Comparison of ENCODE assay signal across 22 mouse cellular contexts in the genomic region with DNA sequence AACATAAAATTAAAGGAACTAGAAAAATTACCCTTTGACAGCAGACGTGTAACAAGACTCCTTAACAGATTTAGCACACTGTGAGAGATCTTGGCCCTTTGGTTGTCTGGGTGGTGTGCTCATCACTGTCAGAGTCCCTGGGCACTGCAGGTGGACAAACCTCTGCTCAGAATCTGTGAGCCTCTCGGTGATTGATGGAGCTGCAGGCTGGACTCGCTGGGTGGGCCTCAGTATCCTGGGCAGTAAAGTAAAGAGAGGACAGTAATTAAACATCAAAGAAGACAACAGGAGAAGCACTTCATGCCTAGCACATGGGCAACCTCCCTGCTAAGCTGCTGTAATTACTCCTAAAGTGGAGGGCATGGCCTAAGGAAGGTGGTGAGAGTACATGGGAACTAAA.
DNase-seq lines count a peak whose midpoint lies in the region; ATAC-seq lines count a peak whose summit lies in the region.
"Had no signal": no experiment of that assay in that cellular context is flagged by ENCODE, and none has a peak within 500 bp of the region (broad histone marks: within the 10 kb centered on the region; RNA-seq: fewer than 3 reads in every experiment).

No protein-coding gene starts in this region.

- H3K27ac ChIP-seq in intestine, embryonic 14.5 days (ENCODE audit: low read depth) = no peak overlapping the region
- no peak overlapping the region for H3K27ac ChIP-seq in intestine, embryonic 16.5 days (ENCODE audit: low read length)
- H3K27ac ChIP-seq in kidney, embryonic 16.5 days (ENCODE audit: low read length) = no peak overlapping the region
- no peak overlapping the region for H3K27ac ChIP-seq in limb, embryonic 10.5 days
- H3K27ac ChIP-seq: forebrain, embryonic 10.5 days; forebrain, embryonic 13.5 days; hindbrain, embryonic 12.5 days; hindbrain, embryonic 15.5 days had no signal

- no peak overlapping the region for H3K9ac ChIP-seq in intestine, embryonic 14.5 days (ENCODE audit: low read length)
- no peak overlapping the region for H3K9ac ChIP-seq in intestine, embryonic 16.5 days (ENCODE audit: low read depth, low read length)
- no peak overlapping the region for H3K9ac ChIP-seq in kidney, embryonic 16.5 days (replicated peaks; ENCODE audit: low read length)
- H3K9ac ChIP-seq: forebrain, embryonic 13.5 days; hindbrain, embryonic 12.5 days; hindbrain, embryonic 15.5 days had no signal

- no peak overlapping the region for H3K4me2 ChIP-seq in intestine, embryonic 14.5 days (ENCODE audit: low read length)
- no peak overlapping the region for H3K4me2 ChIP-seq in intestine, embryonic 16.5 days (ENCODE audit: low read depth, low read length)
- no peak overlapping the region for H3K4me2 ChIP-seq in kidney, embryonic 16.5 days (replicated peaks; ENCODE audit: low read depth, low read length)
- H3K4me2 ChIP-seq: forebrain, embryonic 13.5 days; heart, embryonic 11.5 days; hindbrain, embryonic 12.5 days; hindbrain, embryonic 15.5 days had no signal

- H3K36me3 ChIP-seq in intestine, embryonic 14.5 days (ENCODE audit: control insufficient read depth, insufficient read depth, low read length) = no peaks in the 10 kb centered on the region
- H3K36me3 ChIP-seq in intestine, embryonic 16.5 days (ENCODE audit: control insufficient read depth, insufficient read depth, low read length) = no peaks in the 10 kb centered on the region
- no peaks in the 10 kb centered on the region for H3K36me3 ChIP-seq in kidney, embryonic 16.5 days (ENCODE audit: insufficient read depth, low read length)
- H3K36me3 ChIP-seq in limb, embryonic 10.5 days = no peaks in the 10 kb centered on the region
- H3K36me3 ChIP-seq: forebrain, embryonic 10.5 days; hindbrain, embryonic 12.5 days; hindbrain, embryonic 15.5 days had no signal

- no peak overlapping the region for H3K4me3 ChIP-seq in intestine, embryonic 14.5 days (ENCODE audit: low read depth, low read length)
- H3K4me3 ChIP-seq in intestine, embryonic 16.5 days (ENCODE audit: low read length) = no peak overlapping the region
- no peak overlapping the region for H3K4me3 ChIP-seq in kidney, embryonic 16.5 days (ENCODE audit: low read length)
- no peak overlapping the region for H3K4me3 ChIP-seq in limb, embryonic 10.5 days
- H3K4me3 ChIP-seq: forebrain, embryonic 10.5 days; forebrain, embryonic 13.5 days; hindbrain, embryonic 12.5 days; hindbrain, embryonic 15.5 days had no signal

- H3K9me3 ChIP-seq in intestine, embryonic 14.5 days (ENCODE audit: control insufficient read depth, low read length) = no peaks in the 10 kb centered on the region
- no peaks in the 10 kb centered on the region for H3K9me3 ChIP-seq in intestine, embryonic 16.5 days (ENCODE audit: control insufficient read depth, low read length)
- H3K9me3 ChIP-seq in kidney, embryonic 16.5 days (ENCODE audit: low read length) = no peaks in the 10 kb centered on the region
- H3K9me3 ChIP-seq in limb, embryonic 10.5 days (replicated peaks) = no peaks in the 10 kb centered on the region
- H3K9me3 ChIP-seq: forebrain, embryonic 10.5 days; forebrain, embryonic 13.5 days; hindbrain, embryonic 12.5 days; hindbrain, embryonic 15.5 days had no signal

- peak; percentile 27 for DNase-seq in intestine, embryonic 14.5 days (ENCODE audit: low spot score)
- no peak for DNase-seq in kidney, postnatal 36 days
- peak; percentile 12 for DNase-seq in embryo, embryonic 11 days
- DNase-seq in mesoderm, embryonic 11.5 days (ENCODE audit: low read depth, low spot score) = peak; percentile 29
- DNase-seq in limb, embryonic 10.5 days (ENCODE audit: low spot score) = no peak
- DNase-seq in adrenal gland, adult 8-10 months = no peak
- DNase-seq: adrenal gland, postnatal 14 days; cerebellum, adult 11 months; cerebellum, adult 2 months; cerebellum, adult 9-11 months; cerebellum, postnatal 25 days; gastrocnemius, postnatal 10 days; gastrocnemius, postnatal 36 days had no signal

- peaks cover 3% of the 10 kb centered on the region; the same call in 1 of the 2 replicates for H3K4me1 ChIP-seq in intestine, embryonic 14.5 days (replicated peaks; ENCODE audit: control insufficient read depth, insufficient read depth, low read length)
- H3K4me1 ChIP-seq in intestine, embryonic 16.5 days (ENCODE audit: control insufficient read depth, insufficient read depth, low read length) = no peaks in the 10 kb centered on the region
- H3K4me1 ChIP-seq in kidney, embryonic 16.5 days (ENCODE audit: insufficient read depth, low read length) = peaks cover 10% of the 10 kb centered on the region; the same call in 1 of the 2 replicates
- peaks cover 6% of the 10 kb centered on the region for H3K4me1 ChIP-seq in limb, embryonic 10.5 days
- H3K4me1 ChIP-seq: forebrain, embryonic 10.5 days; forebrain, embryonic 13.5 days; hindbrain, embryonic 12.5 days; hindbrain, embryonic 15.5 days had no signal

- no peaks in the 10 kb centered on the region for H3K27me3 ChIP-seq in intestine, embryonic 14.5 days (replicated peaks; ENCODE audit: control insufficient read depth, insufficient read depth, low read length)
- no peaks in the 10 kb centered on the region for H3K27me3 ChIP-seq in intestine, embryonic 16.5 days (replicated peaks; ENCODE audit: control insufficient read depth, insufficient read depth, low read length)
- no peaks in the 10 kb centered on the region for H3K27me3 ChIP-seq in kidney, embryonic 16.5 days (ENCODE audit: insufficient read depth, low read length)
- H3K27me3 ChIP-seq in limb, embryonic 10.5 days (ENCODE audit: low read depth, poor library complexity, severe bottlenecking) = no peaks in the 10 kb centered on the region
- H3K27me3 ChIP-seq: forebrain, embryonic 13.5 days; hindbrain, embryonic 12.5 days; hindbrain, embryonic 15.5 days; Patski had no signal

- WGBS in intestine, embryonic 14.5 days = 34% methylated on average over 3 of the region's 3 CpGs
- 44% methylated on average over 3 of the region's 3 CpGs for WGBS in intestine, embryonic 16.5 days
- 22% methylated on average over 3 of the region's 3 CpGs for WGBS in kidney, embryonic 16.5 days
- 9% methylated on average over 3 of the region's 3 CpGs for WGBS in limb, embryonic 10.5 days

- no peak for ATAC-seq in intestine, embryonic 14.5 days (replicated peaks; ENCODE audit: low FRiP score, low TSS enrichment, low read depth)
- ATAC-seq in intestine, embryonic 16.5 days = no peak
- peak; percentile 88 for ATAC-seq in kidney, embryonic 16.5 days (ENCODE audit: low FRiP score, low TSS enrichment)
- ATAC-seq: forebrain, embryonic 13.5 days; forebrain, embryonic 16.5 days; Patski had no signal

Comparison
In these comparisons a context has a peak if more than half of its experiments do, and no peak if none do; other contexts are left out.
1. DNase-seq: peak in intestine, embryonic 14.5 days (single experiment), embryo, embryonic 11 days (single experiment) and mesoderm, embryonic 11.5 days (single experiment); none in kidney, postnatal 36 days (0 of 2), limb, embryonic 10.5 days (single experiment) and adrenal gland, adult 8-10 months (single experiment).